Mouse (Mus musculus) embryo, embryonic 10 days (tissue): ENCODE data around the gene Vstm4.

Experiments
- DNase-seq: peaks from one replicate; pipeline ENCODE4 v3.0.0-alpha.2; 2015; ENCODE audit warnings: low spot score

Vstm4 gene

DNA sequence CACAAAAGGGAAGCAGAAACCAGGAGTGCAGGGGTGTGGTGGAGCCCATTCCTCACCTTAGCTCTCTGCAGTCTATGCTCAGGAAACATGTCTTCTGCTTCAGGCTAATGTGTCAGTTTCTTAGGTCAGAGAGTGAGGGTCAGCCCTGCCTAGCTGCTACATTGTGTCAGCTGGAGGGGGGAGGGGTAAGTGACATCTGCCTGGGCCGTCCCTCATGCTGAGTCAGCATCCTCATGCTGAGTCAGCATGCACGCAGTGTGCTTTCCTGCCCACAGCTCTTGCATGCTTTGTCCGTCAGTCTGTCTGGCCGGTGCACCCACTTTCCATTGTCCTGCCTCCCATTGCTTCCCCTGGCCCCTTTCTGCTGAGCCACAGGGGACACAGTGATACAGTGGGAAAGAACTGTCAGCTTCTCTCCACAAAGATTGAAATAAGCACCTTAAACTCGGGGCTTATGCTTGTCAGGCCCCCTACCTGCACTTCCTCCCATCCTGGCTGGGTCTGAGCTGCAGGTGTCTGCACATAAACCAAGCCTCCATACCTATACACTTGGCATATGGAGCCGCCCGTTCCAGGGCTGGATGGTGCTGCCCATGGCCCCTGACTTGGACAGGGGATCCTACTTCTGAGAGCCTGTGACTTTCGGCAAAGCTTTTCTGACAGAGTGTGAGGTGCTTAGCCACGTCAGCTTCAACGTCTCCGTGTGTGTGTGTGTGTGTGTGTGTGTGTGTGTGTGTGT is 3.4 kb downstream of the Vstm4 start:
- peak; percentile 61 for DNase-seq

DNA sequence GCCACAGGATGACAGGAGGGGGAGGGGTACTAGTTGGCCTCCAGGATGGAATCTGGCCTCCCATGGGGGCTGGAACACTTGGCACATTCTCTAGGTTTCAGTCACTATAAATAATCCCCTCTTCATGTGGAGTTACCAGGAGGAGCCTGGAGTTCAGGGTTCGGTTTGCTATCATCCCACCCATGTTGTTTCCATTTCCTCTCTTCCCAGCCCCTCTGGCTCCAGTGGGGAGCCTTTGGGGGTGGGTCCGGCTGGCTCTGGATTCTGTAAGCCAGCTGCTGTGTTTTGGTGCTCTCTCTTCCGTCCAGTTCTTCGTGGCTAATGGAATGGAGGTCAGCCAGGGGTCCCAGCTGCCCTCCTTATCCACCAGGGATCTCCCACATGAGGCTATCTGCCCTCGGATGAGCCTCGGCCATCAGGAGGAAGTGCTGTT is 4.6 kb downstream of the Vstm4 start:
- DNase-seq: peak; percentile 28

DNA sequence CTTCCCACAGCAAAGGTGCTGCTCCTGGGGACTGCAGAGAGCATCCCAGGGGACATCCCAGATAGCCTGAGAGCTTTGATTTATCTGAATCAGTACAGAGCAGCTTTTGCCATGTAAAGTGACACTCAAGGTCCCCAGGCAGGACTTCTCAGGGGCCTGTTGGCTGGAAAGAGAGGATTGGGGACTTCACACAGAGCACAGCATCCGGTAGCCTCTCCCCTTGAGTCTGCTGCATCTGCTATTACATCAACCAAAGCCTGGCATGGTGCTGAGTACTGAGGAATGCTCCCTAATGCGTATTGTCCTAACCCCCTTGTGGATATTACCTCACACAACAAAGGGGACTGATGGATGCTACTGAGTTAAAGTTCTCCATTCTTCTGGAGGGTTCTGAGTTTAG is 5.1 kb downstream of the Vstm4 start:
- no peak for DNase-seq

DNA sequence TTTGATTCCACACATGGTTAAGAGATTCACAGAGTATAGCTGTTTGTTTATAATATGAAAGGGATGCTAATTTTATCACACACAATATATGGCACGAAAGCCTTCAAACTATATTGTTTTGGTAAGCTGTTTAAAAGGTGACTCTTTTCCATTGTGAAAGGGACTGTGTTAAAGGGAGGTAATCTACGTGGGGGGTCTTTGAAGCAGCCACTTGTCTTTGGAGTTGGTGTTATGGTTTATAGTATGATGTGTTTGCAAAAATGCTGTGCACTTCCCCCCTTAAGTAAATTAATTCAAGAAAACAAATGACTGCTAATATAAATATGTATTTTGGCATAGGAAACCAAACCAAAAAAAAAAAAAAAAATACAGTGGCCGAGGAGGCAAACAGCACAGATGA is 8.8 kb downstream of the Vstm4 start:
- DNase-seq: no peak

DNA sequence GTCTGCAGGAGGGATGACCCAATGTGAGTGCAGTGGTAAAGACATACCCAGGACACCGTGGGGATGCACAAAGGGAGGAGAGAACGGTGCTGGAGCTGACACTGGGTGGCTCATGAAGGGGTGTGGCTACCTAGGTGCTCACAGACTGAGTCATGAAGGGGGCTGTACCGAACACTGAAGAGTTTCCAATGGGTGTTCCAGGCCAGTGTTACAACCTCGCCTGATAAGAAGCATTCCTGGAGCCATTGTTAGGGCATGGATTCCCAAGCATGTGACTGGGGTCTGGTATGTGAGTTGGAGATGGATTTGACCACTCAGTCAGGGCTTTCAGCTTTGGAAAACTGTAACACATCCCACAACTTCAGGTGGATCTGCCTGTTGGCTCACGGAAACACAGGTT is 15.4 kb downstream of the Vstm4 start:
- DNase-seq: no peak

DNA sequence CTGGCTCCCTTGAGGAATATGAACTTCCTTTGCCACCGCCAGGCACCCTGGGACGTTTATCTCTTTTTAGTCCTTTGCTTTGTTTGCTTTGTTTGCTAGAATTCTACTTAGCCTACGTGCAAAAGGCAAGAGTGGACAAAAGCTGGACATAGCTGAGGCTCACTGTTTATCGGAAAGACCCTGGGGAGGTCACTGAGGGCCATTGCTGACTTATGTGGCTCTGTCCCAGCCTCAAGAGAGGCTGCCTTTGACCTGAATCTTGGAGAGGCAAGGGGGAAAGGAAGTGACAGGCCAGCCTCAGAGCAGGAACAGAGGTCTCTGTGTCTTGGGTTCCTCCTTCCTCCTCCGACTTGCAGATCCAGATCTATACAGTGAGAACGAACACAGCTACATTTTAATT is 21.0 kb downstream of the Vstm4 start:
- DNase-seq: no peak

DNA sequence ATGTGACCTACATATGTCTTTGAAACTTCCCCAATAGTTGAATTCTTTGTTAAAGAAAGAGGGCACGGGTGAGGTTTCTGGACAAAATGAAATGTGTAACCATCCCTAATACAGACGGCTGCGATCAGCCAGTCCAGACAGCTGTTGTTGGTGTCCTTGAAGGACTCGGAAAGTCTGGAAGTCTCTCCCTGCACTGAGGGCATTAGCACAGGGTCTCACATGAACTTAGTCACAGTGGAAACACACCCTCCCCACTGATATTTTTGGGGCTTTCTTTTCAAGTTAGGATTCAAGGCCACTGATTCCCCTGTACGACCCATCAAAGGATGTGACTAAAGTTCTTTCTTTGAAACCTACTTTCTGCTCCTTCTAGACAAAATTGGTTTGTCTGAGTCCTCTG is 23.8 kb downstream of the Vstm4 start:
- no peak for DNase-seq

DNA sequence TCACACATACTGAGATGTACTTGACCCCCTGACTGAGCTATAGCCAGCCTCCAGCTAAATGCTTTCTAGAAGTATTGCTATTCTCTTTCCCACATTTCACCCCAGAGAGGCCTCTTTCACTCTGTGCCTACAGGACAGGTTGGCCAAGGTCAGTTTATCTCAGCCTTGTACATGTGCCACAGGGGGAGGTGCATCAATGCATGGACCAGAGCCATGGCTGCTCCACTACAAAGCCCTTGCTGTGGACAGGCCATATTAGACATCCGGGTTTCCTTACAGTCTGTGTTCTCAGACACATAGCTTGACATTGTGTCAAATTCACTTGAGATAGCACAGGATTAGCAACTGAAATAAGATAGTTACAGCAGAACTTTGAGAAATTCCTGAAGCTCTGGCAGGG is 25.1 kb downstream of the Vstm4 start:
- DNase-seq: no peak

DNA sequence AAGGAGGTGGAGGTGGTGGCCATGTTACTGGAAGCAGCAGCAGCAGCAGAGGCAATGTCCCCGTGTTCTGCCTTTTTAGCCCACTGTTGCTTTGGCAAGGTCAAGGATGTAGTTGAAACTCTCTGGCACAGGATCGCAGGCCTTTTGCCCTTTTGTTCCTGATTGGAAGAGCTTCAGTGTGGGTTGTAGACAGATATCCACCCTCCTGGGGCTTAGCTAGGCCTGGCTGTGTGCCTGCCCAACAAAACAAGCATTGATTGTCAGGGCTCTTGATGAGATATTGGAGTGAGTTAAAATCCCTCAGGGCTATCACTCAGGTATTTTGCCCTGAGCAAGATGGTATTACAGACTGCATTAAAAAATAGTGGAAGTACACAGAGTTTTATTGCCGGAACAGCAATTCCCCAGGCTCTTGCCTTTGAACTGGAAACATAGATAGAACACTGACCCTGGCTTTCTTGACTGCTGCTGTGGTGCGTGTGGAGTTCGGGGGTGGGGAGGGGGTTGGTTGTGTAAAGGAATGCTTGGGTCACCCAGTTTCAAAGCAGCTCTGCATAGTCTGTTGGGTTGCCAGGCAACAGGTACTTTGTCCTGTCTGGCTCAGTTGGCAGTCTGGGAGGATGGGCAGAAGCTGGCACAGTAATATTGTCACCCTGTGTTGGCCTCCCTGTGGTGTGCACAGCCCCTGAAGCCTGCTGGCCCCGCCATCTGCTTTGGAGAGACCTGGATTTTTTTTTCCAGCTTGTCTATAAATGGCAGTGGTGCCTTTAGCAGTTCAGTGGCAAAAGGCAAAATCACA is 32.5 kb downstream of the Vstm4 start:
- DNase-seq: peak; percentile 63

DNA sequence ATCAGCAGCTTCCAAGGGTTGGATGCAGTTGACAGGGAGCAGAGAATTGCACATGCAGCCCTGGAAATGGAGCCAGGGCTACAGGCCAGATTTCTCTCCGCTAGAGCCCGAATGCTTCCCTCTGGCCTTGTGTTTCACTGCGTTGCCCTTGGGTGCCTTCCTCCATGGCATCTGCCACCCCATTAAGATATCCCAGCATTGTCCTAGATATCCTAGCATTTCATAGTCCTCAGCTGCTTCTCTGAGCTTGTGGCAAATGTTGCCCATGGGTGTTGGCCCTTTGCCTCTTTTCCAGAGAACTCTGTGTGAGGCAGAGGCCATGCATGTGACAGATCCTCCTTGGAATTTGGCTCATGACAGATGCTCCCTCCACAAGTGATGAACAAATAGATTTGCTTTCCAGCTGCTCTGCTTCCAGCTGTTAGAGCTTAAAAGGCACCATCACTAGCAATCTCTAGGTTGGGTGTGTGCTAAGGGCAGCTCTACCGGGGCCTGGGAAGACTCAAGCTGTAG is 37.8 kb downstream of the Vstm4 start:
- DNase-seq: no peak

DNA sequence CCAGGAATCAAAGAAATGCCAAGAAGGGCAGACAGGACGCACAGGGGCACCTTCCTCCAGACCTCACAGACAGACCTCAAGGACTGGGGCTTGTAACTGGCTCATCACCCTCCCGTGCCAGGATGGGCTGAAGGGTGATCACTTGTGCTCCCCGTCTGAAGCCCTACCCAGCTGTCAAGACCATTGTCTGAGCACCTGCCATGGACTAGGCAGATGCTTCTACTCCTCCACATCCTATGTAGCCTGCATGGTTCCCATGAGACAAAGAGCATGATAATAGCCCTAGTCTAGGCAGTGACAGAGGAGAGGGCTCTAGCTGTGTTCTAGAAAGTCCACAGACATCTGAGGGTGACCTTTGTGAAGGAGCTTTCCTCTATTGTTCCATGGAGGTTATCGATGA is 38.3 kb downstream of the Vstm4 start:
- no peak for DNase-seq

DNA sequence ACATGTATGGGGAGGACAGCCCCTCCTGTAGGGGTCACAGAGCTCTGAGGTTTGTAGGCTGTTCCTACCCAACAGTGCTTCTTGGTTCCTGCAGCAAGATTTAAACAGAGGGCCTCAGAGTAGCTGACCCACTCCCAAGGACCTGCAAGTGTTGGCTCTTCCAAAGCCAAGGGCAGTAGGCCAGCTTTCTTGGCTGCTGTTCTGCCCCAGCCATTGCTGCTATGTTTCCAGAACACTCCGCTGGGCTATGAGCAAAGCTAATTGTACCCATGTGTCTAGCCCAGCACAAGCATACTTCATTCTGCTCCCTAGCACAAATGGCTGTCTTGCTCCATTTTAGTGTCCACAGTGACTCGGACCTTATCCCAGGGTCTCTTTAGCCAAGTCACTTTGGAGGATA is 40.3 kb downstream of the Vstm4 start:
- DNase-seq: no peak

DNA sequence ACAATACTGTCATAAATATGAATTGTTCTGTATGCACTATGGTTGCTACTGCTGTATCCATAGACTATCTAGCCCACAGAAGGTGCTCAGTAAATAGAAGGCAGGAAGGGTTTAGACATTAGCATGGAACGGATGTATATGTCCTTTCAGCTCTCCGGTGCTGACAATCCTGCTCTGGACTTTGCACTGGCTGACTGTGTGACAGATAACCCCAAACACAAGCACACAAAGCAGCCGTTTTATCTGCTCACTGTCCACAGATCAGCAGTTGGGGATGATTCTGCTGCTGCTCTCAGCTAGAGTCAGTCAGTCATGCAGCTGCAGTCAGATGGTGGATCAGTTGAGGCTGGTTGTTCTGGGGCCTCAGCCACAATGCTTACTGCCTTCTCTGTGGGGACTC is 46.6 kb downstream of the Vstm4 start:
- no peak for DNase-seq

DNA sequence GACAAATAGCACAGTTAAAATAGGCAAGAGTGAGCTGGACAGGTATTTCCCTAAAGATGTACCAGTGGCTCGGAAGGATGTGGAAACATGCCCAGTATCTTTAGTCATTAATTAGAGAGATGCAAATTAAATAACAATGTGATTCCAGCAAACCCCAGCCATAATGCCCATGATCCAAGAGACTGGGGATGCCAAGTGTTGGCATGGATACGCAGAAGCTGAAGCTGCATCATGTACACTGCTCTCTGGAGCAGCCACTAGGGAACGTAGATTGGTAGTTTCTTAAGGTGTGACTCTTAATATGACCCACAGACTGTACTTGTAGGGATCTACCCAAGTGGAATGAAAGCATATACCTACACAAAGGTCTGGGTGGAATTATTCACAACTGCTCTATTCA is 50.0 kb downstream of the Vstm4 start:
- DNase-seq: no peak

DNA sequence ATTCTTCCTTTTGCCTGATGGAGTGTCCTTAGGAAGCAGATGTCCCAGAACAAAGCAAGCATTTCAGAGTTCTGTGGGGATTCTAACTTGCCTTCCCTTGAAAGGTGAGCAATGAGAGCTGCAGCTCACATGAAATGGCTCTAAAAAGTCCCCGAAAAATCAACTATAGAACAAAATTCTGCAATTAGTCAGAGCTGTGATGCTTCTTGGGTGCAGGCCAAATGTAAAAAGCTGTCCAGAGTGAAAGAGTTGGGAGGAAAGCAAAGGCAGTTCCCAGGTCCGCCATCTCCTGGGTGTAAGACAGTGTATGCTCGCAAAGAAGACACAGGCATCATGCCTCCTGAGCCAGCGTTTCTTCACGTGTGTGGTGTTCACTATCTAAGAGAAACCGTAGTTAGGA is 52.6 kb downstream of the Vstm4 start:
- no peak for DNase-seq

DNA sequence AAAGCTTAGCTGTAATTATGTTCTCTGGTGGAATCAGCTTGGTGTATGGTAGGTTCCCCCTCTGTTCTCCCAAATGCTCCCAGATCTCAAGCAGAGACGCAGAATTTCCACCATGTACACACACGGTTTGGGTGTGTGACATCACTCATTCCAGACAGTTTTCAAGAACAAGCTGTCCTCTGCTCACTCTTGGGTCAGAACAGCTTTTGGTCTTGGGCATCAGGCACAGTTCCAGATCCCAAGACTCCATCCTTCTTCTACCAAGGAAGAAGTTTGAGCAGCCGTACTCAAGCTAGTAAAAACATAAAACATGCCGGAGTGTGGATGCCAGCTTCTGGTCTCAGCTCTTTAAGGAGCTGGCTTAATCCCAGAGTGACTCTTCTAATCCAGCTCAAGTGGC is 54.6 kb downstream of the Vstm4 start:
- no peak for DNase-seq

DNA sequence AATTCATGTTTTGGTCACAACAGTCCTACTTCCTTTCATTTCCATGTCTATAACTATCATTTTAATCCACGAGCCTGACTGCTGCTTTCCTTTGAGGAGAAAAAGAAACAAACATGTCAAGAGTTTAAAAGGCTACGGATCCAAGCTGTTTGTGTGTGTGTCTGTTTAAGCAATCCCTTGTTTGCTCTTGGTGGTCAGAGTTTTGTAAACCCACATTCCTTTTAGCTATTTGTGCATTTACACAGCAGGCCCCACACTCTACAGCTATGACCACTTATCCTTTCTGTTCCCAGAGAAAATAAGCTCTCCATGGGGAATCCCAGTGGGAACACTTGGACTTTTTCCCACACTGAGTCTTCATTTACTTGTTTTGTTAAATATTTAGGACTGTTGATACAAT is 58.8 kb downstream of the Vstm4 start:
- no peak for DNase-seq

DNA sequence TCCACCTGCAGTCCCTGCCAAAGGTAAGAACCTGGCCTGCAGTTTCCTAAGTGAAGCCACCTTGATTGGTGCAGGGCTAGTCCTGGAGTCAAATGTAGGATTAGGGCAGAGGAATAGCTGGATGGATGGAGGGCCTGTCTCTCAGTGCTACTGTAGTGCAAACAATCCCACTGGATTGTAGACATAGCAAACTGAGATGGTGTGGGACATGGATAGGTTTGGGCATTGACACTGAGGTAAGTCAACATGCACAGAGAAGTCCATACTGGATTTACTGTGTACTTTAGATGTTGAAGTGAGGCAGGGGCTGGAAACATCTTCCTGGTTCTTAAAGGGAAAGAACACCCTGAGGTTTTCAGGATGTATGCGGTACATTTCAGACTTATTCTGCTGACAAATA is 61.4 kb downstream of the Vstm4 start:
- no peak for DNase-seq

DNA sequence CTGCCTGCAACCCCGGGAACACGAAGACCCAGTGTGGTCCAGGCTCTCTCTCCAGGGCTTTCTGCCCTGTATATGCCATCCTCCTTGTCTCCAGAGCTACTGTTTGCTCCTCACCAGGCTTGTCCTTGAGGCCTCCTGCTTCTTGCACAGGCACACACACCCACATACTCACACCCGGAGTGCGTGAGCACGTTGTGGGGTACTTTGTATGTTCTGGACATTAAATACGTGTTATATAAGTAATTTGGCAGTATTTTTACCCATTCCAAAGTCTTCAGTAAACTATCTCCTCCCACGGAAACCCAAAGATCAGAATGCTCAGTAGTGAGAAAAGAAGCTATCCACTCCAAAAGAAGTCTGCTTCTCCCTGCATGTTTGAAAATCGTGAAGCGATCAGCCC is 67.3 kb downstream of the Vstm4 start:
- no peak for DNase-seq

DNA sequence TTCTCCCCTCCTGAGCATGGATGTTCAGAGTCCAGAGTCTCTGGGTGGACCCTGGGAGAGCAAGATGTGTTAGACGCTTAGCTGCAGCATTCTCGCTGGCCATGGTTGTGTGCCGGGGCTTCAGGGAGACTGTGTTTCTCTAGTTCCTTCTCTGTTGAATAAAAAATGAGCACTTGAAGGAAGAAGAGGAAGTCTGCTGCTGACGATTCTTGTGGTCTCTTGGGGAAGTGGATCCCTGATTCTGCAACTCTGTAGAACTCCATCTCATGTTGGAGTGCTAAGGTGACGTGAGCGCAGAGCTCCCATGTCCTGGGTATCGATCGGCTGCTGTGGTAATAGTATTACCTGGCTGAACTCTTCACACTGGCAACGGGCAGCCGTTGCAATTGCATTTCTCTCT is 75.2 kb downstream of the Vstm4 start:
- DNase-seq: no peak

DNA sequence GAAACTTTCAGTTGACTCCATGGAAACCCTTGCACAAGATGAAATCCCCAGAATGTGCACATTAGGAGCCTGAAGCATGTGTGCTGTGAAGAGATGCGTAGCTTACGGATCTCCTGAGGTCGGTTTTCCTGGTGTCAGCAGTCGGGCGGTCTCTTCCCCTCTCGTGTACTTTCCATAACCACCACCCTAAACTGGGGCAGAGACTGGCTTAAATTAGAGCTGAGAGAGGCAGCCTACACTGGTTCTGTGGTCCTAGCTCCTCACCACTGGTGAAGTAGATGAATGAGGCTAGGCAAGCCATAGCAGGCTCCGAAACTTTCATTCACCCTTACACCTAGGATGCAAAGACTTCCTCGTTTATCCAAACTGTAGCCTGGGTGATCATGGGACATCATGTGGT is 75.7 kb downstream of the Vstm4 start:
- no peak for DNase-seq

DNA sequence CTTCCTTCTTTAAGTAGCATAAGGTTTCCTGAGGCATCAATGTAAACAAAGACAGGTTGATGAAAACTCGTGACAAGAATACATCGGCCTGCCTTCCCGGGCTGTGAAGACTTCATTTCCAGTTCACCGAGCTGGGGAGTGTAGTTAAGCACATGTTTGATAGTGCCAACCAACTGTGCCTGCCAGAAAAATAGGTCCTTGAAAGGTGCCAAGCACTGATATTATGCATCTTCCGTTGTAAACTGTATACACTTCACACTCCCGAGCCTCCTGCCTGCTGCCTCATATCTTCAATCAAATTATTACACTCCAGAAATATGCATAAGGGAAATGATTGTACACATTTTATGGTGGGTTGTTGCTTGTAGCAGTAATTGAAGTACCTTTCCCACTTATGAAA is 77.5 kb downstream of the Vstm4 start:
- DNase-seq: no peak

DNA sequence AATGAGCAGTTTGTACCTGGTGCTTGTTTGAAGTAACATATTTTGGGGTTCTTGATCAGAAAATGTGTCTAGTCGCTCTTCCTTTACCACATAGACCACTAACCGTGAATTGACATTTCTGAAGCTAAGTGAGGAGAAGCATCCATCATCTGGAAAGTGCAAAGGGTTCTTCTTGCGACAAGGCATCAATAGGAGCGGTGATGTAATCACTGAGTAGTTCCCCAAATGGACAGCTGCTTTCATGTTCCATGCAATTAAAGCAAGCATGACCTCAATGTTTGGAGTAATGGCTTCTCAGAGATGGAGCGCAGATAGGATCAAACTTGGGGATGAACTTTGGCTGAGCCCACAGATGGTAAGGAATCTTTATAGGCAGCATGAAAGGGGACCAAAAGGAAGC is 82.7 kb downstream of the Vstm4 start:
- DNase-seq: no peak

DNA sequence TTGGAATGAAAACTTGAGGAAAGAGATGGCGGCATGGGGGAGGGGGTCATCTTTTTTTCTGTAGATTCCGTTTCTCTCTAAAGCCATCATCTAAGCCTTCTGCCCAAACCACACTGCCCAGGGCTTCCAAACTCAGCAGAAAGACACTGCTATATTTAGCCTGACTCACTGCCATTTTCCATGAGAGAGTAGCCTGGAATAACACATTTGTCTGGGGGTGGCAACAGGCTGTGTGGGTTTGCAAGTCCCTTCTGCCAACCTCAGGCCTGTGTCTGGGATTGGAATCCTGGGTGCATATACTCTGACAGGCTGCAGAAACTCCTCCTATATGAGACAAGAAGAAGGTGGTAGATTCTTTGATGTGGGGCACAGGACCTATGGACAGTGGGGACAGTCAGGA is 91.0 kb downstream of the Vstm4 start:
- DNase-seq: no peak
